Mouse (Mus musculus): ENCODE measurements at regions not wholly inside any gene's neighbourhood (a gene's known extent, or its start where the extent isn't known, plus 50 kb on each side); places are given as distances from the start of the nearest gene placed in this dataset.
A peak's percentile ranks its signal among the peaks of the same experiment; 100 is the strongest.

- WGBS: 88% methylated on average over 2 of the region's 2 CpGs
- no peak overlapping the region for H3K27ac ChIP-seq (ENCODE audit: low read depth, low read length)
- H3K9ac ChIP-seq (ENCODE audit: low read depth, low read length): no peak overlapping the region
- DNase-seq (ENCODE audit: low spot score) (no peak), ATAC-seq (ENCODE audit: low FRiP score) (no peak)
- H3K9me3 ChIP-seq (ENCODE audit: control insufficient read depth, low read length): no peaks in the 10 kb centered on the region
- H3K4me2 ChIP-seq (replicated peaks; ENCODE audit: low read depth, low read length): no peak overlapping the region
- no peaks in the 10 kb centered on the region for H3K27me3 ChIP-seq (ENCODE audit: control insufficient read depth, insufficient read depth, low read length)
- H3K4me3 ChIP-seq (ENCODE audit: low read depth, low read length): no peak overlapping the region
- no peaks in the 10 kb centered on the region for H3K36me3 ChIP-seq (ENCODE audit: control insufficient read depth, insufficient read depth, low read length)
- no peaks in the 10 kb centered on the region for H3K4me1 ChIP-seq (replicated peaks; ENCODE audit: control insufficient read depth, insufficient read depth, low read length)
Measured at GRCm38 (mm10) chr16:47754671-47755070, 528.9 kb upstream of the Dppa4 start.

GRCm38 (mm10) chr16:47758296-47758695 is 525.2 kb upstream of the Dppa4 start:
- 83% methylated on average over 1 of the region's 1 CpGs for WGBS
- no peak for DNase-seq (ENCODE audit: low spot score)
- Histone ChIP-seq H3K4me2 (replicated peaks; ENCODE audit: low read depth, low read length) (no peak overlapping the region), H3K27ac (ENCODE audit: low read depth, low read length) (no peak overlapping the region), H3K4me3 (ENCODE audit: low read depth, low read length) (no peak overlapping the region), H3K4me1 (replicated peaks; ENCODE audit: control insufficient read depth, insufficient read depth, low read length) (no peaks in the 10 kb centered on the region), H3K9me3 (ENCODE audit: control insufficient read depth, low read length) (no peaks in the 10 kb centered on the region), H3K9ac (ENCODE audit: low read depth, low read length) (no peak overlapping the region), H3K27me3 (ENCODE audit: control insufficient read depth, insufficient read depth, low read length) (no peaks in the 10 kb centered on the region), H3K36me3 (ENCODE audit: control insufficient read depth, insufficient read depth, low read length) (no peaks in the 10 kb centered on the region)
- ATAC-seq (ENCODE audit: low FRiP score): no peak

GRCm38 (mm10) chr16:47765742-47766141 is 517.8 kb upstream of the Dppa4 start:
- Histone ChIP-seq H3K9me3 (ENCODE audit: control insufficient read depth, low read length) (no peaks in the 10 kb centered on the region), H3K27ac (ENCODE audit: low read depth, low read length) (no peak overlapping the region), H3K27me3 (ENCODE audit: control insufficient read depth, insufficient read depth, low read length) (no peaks in the 10 kb centered on the region), H3K9ac (ENCODE audit: low read depth, low read length) (no peak overlapping the region), H3K4me1 (replicated peaks; ENCODE audit: control insufficient read depth, insufficient read depth, low read length) (no peaks in the 10 kb centered on the region), H3K4me2 (replicated peaks; ENCODE audit: low read depth, low read length) (no peak overlapping the region), H3K4me3 (ENCODE audit: low read depth, low read length) (no peak overlapping the region), H3K36me3 (ENCODE audit: control insufficient read depth, insufficient read depth, low read length) (no peaks in the 10 kb centered on the region)
- ATAC-seq (ENCODE audit: low FRiP score): peak; percentile 38; the same call in 1 of the 2 replicates
- WGBS: 63% methylated on average over 3 of the region's 3 CpGs
- peak; percentile 57 for DNase-seq (ENCODE audit: low spot score)

GRCm38 (mm10) chr16:47788515-47788914 is 495.0 kb upstream of the Dppa4 start:
- Histone ChIP-seq H3K4me2 (replicated peaks; ENCODE audit: low read depth, low read length) (no peak overlapping the region), H3K4me1 (replicated peaks; ENCODE audit: control insufficient read depth, insufficient read depth, low read length) (no peaks in the 10 kb centered on the region), H3K27me3 (ENCODE audit: control insufficient read depth, insufficient read depth, low read length) (no peaks in the 10 kb centered on the region), H3K9ac (ENCODE audit: low read depth, low read length) (no peak overlapping the region), H3K36me3 (ENCODE audit: control insufficient read depth, insufficient read depth, low read length) (no peaks in the 10 kb centered on the region), H3K27ac (ENCODE audit: low read depth, low read length) (no peak overlapping the region), H3K9me3 (ENCODE audit: control insufficient read depth, low read length) (no peaks in the 10 kb centered on the region), H3K4me3 (ENCODE audit: low read depth, low read length) (no peak overlapping the region)
- DNase-seq (ENCODE audit: low spot score): no peak
- ATAC-seq (ENCODE audit: low FRiP score): no peak
- WGBS: 81% methylated on average over 5 of the region's 5 CpGs

GRCm38 (mm10) chr16:47790666-47791065 is 492.9 kb upstream of the Dppa4 start:
- DNase-seq (ENCODE audit: low spot score) (no peak), ATAC-seq (ENCODE audit: low FRiP score) (peak; percentile 29; the same call in 1 of the 2 replicates)
- 82% methylated on average over 6 of the region's 6 CpGs for WGBS

GRCm38 (mm10) chr16:47791456-47791855 is 492.1 kb upstream of the Dppa4 start:
- Histone ChIP-seq H3K36me3 (ENCODE audit: control insufficient read depth, insufficient read depth, low read length) (no peaks in the 10 kb centered on the region), H3K4me2 (replicated peaks; ENCODE audit: low read depth, low read length) (no peak overlapping the region), H3K4me3 (ENCODE audit: low read depth, low read length) (no peak overlapping the region), H3K27ac (ENCODE audit: low read depth, low read length) (no peak overlapping the region), H3K9me3 (ENCODE audit: control insufficient read depth, low read length) (no peaks in the 10 kb centered on the region), H3K27me3 (ENCODE audit: control insufficient read depth, insufficient read depth, low read length) (no peaks in the 10 kb centered on the region), H3K9ac (ENCODE audit: low read depth, low read length) (no peak overlapping the region), H3K4me1 (replicated peaks; ENCODE audit: control insufficient read depth, insufficient read depth, low read length) (no peaks in the 10 kb centered on the region)
- ATAC-seq (ENCODE audit: low FRiP score) (no peak), DNase-seq (ENCODE audit: low spot score) (no peak)
- 87% methylated on average over 3 of the region's 3 CpGs for WGBS

More at GRCm38 (mm10) chr16:47790666-47791065, 492.9 kb upstream of the Dppa4 start:
- Histone ChIP-seq H3K4me2 (replicated peaks; ENCODE audit: low read depth, low read length) (no peak overlapping the region), H3K27me3 (ENCODE audit: control insufficient read depth, insufficient read depth, low read length) (no peaks in the 10 kb centered on the region), H3K36me3 (ENCODE audit: control insufficient read depth, insufficient read depth, low read length) (no peaks in the 10 kb centered on the region), H3K9me3 (ENCODE audit: control insufficient read depth, low read length) (no peaks in the 10 kb centered on the region), H3K4me3 (ENCODE audit: low read depth, low read length) (no peak overlapping the region), H3K4me1 (replicated peaks; ENCODE audit: control insufficient read depth, insufficient read depth, low read length) (no peaks in the 10 kb centered on the region), H3K27ac (ENCODE audit: low read depth, low read length) (no peak overlapping the region), H3K9ac (ENCODE audit: low read depth, low read length) (no peak overlapping the region)

- no peaks in the 10 kb centered on the region for H3K9me3 ChIP-seq (ENCODE audit: control insufficient read depth, low read length)
- DNase-seq (ENCODE audit: low spot score) (no peak), ATAC-seq (ENCODE audit: low FRiP score) (no peak)
- no peaks in the 10 kb centered on the region for H3K27me3 ChIP-seq (ENCODE audit: control insufficient read depth, insufficient read depth, low read length)
- no peak overlapping the region for H3K9ac ChIP-seq (ENCODE audit: low read depth, low read length)
- H3K4me1 ChIP-seq (replicated peaks; ENCODE audit: control insufficient read depth, insufficient read depth, low read length): no peaks in the 10 kb centered on the region
- no peak overlapping the region for H3K4me3 ChIP-seq (ENCODE audit: low read depth, low read length)
- no peaks in the 10 kb centered on the region for H3K36me3 ChIP-seq (ENCODE audit: control insufficient read depth, insufficient read depth, low read length)
- no peak overlapping the region for H3K4me2 ChIP-seq (replicated peaks; ENCODE audit: low read depth, low read length)
- WGBS: 88% methylated on average over 2 of the region's 2 CpGs
- H3K27ac ChIP-seq (ENCODE audit: low read depth, low read length): no peak overlapping the region
Measured at GRCm38 (mm10) chr16:47798838-47799237, 484.7 kb upstream of the Dppa4 start.

- 88% methylated on average over 3 of the region's 3 CpGs for WGBS
- no peak overlapping the region for H3K4me3 ChIP-seq (ENCODE audit: low read depth, low read length)
Measured at GRCm38 (mm10) chr16:47843169-47843568, 440.4 kb upstream of the Dppa4 start.

GRCm38 (mm10) chr16:47851631-47852030 is 431.9 kb upstream of the Dppa4 start:
- WGBS: 88% methylated on average over 1 of the region's 1 CpGs
- Histone ChIP-seq H3K36me3 (ENCODE audit: control insufficient read depth, insufficient read depth, low read length) (no peaks in the 10 kb centered on the region), H3K27ac (ENCODE audit: low read depth, low read length) (no peak overlapping the region), H3K4me2 (replicated peaks; ENCODE audit: low read depth, low read length) (no peak overlapping the region), H3K27me3 (ENCODE audit: control insufficient read depth, insufficient read depth, low read length) (no peaks in the 10 kb centered on the region), H3K4me1 (replicated peaks; ENCODE audit: control insufficient read depth, insufficient read depth, low read length) (no peaks in the 10 kb centered on the region), H3K4me3 (ENCODE audit: low read depth, low read length) (no peak overlapping the region), H3K9ac (ENCODE audit: low read depth, low read length) (no peak overlapping the region), H3K9me3 (ENCODE audit: control insufficient read depth, low read length) (no peaks in the 10 kb centered on the region)
- DNase-seq (ENCODE audit: low spot score) (no peak), ATAC-seq (ENCODE audit: low FRiP score) (no peak)

More at GRCm38 (mm10) chr16:47843169-47843568, 440.4 kb upstream of the Dppa4 start:
- ATAC-seq (ENCODE audit: low FRiP score): no peak
- Histone ChIP-seq H3K27ac (ENCODE audit: low read depth, low read length) (no peak overlapping the region), H3K9me3 (ENCODE audit: control insufficient read depth, low read length) (no peaks in the 10 kb centered on the region), H3K27me3 (ENCODE audit: control insufficient read depth, insufficient read depth, low read length) (no peaks in the 10 kb centered on the region), H3K4me2 (replicated peaks; ENCODE audit: low read depth, low read length) (no peak overlapping the region), H3K4me1 (replicated peaks; ENCODE audit: control insufficient read depth, insufficient read depth, low read length) (no peaks in the 10 kb centered on the region), H3K9ac (ENCODE audit: low read depth, low read length) (no peak overlapping the region), H3K36me3 (ENCODE audit: control insufficient read depth, insufficient read depth, low read length) (no peaks in the 10 kb centered on the region)
- no peak for DNase-seq (ENCODE audit: low spot score)

Data from hindbrain, embryonic 11.5 days (tissue).